Mouse (Mus musculus) heart, embryonic 15.5 days (tissue): ENCODE measurements at regions not wholly inside any gene's neighbourhood (a gene's known extent, or its start where the extent isn't known, plus 50 kb on each side); places are given as distances from the start of the nearest gene placed in this dataset.

ENCODE experiments used
- ATAC-seq: fragments of 200-750 bp; cut with Nextera tagmentation; replicated peaks from 2 replicates; pipeline ENCODE4 v1.8.0; 2017; ENCODE audit warnings: low read depth, moderate TSS enrichment; ENCODE audit not compliant: insufficient number of reproducible peaks, insufficient read depth, low FRiP score
- H3K27ac ChIP-seq: fragments of 300-500 bp; sonication (generic); 2 replicates; pipeline ENCODE4 v1.5.1; 2015; ENCODE audit warnings: mild to moderate bottlenecking, inconsistent platforms
- H3K27me3 ChIP-seq: fragments of 300-500 bp; sonication (generic); 2 replicates; pipeline ENCODE4 v1.6.1; 2015; ENCODE audit warnings: inconsistent platforms
- H3K36me3 ChIP-seq: fragments of 300-500 bp; sonication (generic); 2 replicates; pipeline ENCODE4 v1.6.1; 2015; ENCODE audit warnings: mild to moderate bottlenecking, inconsistent platforms
- H3K4me1 ChIP-seq: fragments of 300-500 bp; sonication (generic); replicated peaks from 2 replicates; pipeline ENCODE4 v1.6.1; 2015; ENCODE audit warnings: inconsistent platforms
- H3K4me2 ChIP-seq: fragments of 300-500 bp; sonication (generic); 2 replicates; pipeline ENCODE4 v1.6.1; 2015; ENCODE audit warnings: inconsistent platforms, mild to moderate bottlenecking, moderate library complexity
- H3K4me3 ChIP-seq: fragments of 300-500 bp; sonication (generic); 2 replicates; pipeline ENCODE4 v1.5.1; 2015; ENCODE audit warnings: mild to moderate bottlenecking, inconsistent platforms
- H3K9ac ChIP-seq: fragments of 300-500 bp; sonication (generic); 2 replicates; pipeline ENCODE4 v1.6.1; 2015; ENCODE audit warnings: mild to moderate bottlenecking, inconsistent platforms
- H3K9me3 ChIP-seq: fragments of 300-500 bp; sonication (generic); replicated peaks from 2 replicates; pipeline ENCODE4 v1.6.1; 2016; ENCODE audit warnings: inconsistent platforms
- WGBS: fragments of 180-500 bp; shearing (Covaris S2); methylation state at CpG from one replicate; pipeline ENCODE4 v1.1.7; 2015; ENCODE audit warnings: mixed read lengths; 5-methylcytosine and 5-hydroxymethylcytosine counted together

- Histone ChIP-seq H3K9me3 (no peaks in the 10 kb centered on the region), H3K4me2 (peak overlapping the region; percentile 44), H3K27me3 (no peaks in the 10 kb centered on the region), H3K4me3 (0 out of 2 replicates have a peak overlapping the region, but pooled peaks have one; percentile 15), H3K36me3 (no peaks in the 10 kb centered on the region), H3K27ac (no peak overlapping the region), H3K9ac (no peak overlapping the region), H3K4me1 (no peaks in the 10 kb centered on the region)
- 39% methylated on average over 8 of the region's 8 CpGs for WGBS
- ATAC-seq: peak; percentile 35; the same call in 1 of the 2 replicates
Observed at GRCm38 (mm10) chr1:149556381-149556780, 404.7 kb downstream of the Pla2g4a start.

- WGBS: 78% methylated on average over 6 of the region's 6 CpGs
Observed at GRCm38 (mm10) chr1:149555355-149556007, 405.6 kb downstream of the Pla2g4a start.

DNA sequence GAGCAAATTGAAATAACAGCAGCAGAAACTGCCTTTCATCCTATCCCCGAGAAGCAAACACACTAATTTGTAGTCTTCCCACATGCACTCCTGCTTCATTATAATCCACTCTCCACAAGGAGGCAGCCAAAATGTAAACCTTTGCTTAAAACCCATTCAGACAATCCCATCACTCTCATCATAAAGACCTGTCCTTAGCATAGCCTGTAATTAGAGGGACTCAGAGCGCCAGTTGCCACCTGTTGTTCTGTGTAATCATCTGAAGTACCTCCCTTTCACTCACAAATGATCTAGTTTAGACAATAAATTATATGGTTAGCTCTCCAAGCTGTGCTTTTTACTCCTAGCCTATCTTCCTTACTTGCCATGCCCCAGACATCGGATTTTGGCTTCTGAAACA, 415.0 kb downstream of the Pla2g4a start:
- no peaks in the 10 kb centered on the region for H3K27me3 ChIP-seq
- ATAC-seq: no peak
- WGBS: 78% methylated on average over 3 of the region's 3 CpGs

More at GRCm38 (mm10) chr1:149555355-149556007, 405.6 kb downstream of the Pla2g4a start:
- Histone ChIP-seq H3K27me3 (no peaks in the 10 kb centered on the region), H3K4me1 (no peaks in the 10 kb centered on the region), H3K9me3 (no peaks in the 10 kb centered on the region), H3K36me3 (no peaks in the 10 kb centered on the region), H3K27ac (no peak overlapping the region), H3K4me3 (no peak overlapping the region), H3K9ac (no peak overlapping the region), H3K4me2 (no peak overlapping the region)
- ATAC-seq: no peak

DNA sequence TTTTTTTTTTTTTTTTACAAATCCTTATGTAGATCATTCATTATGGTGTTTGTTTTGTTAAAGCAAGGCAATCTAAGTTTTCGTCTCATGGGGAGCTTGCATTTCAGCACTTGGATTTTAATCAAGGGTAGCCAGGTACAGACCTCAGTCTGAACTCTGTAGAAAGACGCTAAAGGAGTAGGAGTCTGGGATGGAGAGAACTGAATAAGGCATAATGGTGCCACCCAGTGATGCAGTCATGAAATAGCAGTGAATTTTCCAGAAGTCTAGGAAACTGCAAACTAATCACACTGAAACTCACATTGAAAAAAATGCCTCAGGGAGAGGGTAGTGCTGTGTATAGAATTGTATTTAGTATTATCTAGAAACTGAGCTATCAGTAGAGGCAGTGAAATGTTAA, 419.7 kb downstream of the Pla2g4a start:
- no peaks in the 10 kb centered on the region for H3K9me3 ChIP-seq
- no peak overlapping the region for H3K9ac ChIP-seq
- no peaks in the 10 kb centered on the region for H3K4me1 ChIP-seq
- 29% methylated on average over 2 of the region's 2 CpGs for WGBS
- no peak for ATAC-seq
- no peak overlapping the region for H3K27ac ChIP-seq
- no peak overlapping the region for H3K4me3 ChIP-seq
- no peak overlapping the region for H3K4me2 ChIP-seq
- no peaks in the 10 kb centered on the region for H3K27me3 ChIP-seq
- H3K36me3 ChIP-seq: no peaks in the 10 kb centered on the region

More for the DNA sequence above, 415.0 kb downstream of the Pla2g4a start:
- H3K9ac ChIP-seq: no peak overlapping the region
- no peak overlapping the region for H3K27ac ChIP-seq
- H3K4me2 ChIP-seq: no peak overlapping the region
- H3K4me3 ChIP-seq: no peak overlapping the region
- no peaks in the 10 kb centered on the region for H3K9me3 ChIP-seq
- H3K36me3 ChIP-seq: no peaks in the 10 kb centered on the region
- no peaks in the 10 kb centered on the region for H3K4me1 ChIP-seq

GRCm38 (mm10) chr1:149533651-149534050, 427.4 kb downstream of the Pla2g4a start:
- WGBS: 72% methylated on average over 3 of the region's 3 CpGs
- Histone ChIP-seq H3K4me1 (no peaks in the 10 kb centered on the region), H3K4me3 (no peak overlapping the region), H3K9me3 (no peaks in the 10 kb centered on the region), H3K4me2 (no peak overlapping the region), H3K27ac (no peak overlapping the region), H3K9ac (no peak overlapping the region), H3K36me3 (no peaks in the 10 kb centered on the region), H3K27me3 (no peaks in the 10 kb centered on the region)
- no peak for ATAC-seq
